Mouse (Mus musculus) stomach, embryonic 14.5 days (tissue): ENCODE data around the gene Mki67. TPM values are rescaled to one million over a fixed set of nuclear protein-coding genes. Genes with fewer than 3 reads are reported as not detected.

Experiments used
- ATAC-seq: fragments of 200-750 bp; cut with Nextera tagmentation; 2 replicates; pipeline ENCODE4 v1.8.0; 2017; ENCODE audit warnings: low read depth, moderate TSS enrichment; ENCODE audit not compliant: insufficient number of reproducible peaks, insufficient read depth, low FRiP score
- H3K27ac ChIP-seq: fragments of 300-500 bp; sonication (generic); 2 replicates; pipeline ENCODE4 v1.5.1; 2014; ENCODE audit warnings: mild to moderate bottlenecking, low read length, moderate library complexity, mixed read lengths
- H3K27me3 ChIP-seq: fragments of 300-500 bp; sonication (generic); 2 replicates; pipeline ENCODE4 v1.6.1; 2014; ENCODE audit warnings: low read length, control low read depth, mixed read lengths; ENCODE audit not compliant: control insufficient read depth, insufficient read depth
- H3K36me3 ChIP-seq: fragments of 300-500 bp; sonication (generic); 2 replicates; pipeline ENCODE4 v1.6.1; 2014; ENCODE audit warnings: mild to moderate bottlenecking, control low read depth, low read length, moderate library complexity, mixed read lengths; ENCODE audit not compliant: control insufficient read depth, insufficient read depth
- H3K4me1 ChIP-seq: fragments of 300-500 bp; sonication (generic); 2 replicates; pipeline ENCODE4 v1.6.1; 2014; ENCODE audit warnings: low read length, control low read depth, mixed read lengths; ENCODE audit not compliant: control insufficient read depth, insufficient read depth
- H3K4me2 ChIP-seq: fragments of 300-500 bp; sonication (generic); replicated peaks from 2 replicates; pipeline ENCODE4 v1.6.1; 2014; ENCODE audit warnings: low read depth, low read length, control low read depth
- H3K4me3 ChIP-seq: fragments of 300-500 bp; sonication (generic); 2 replicates; pipeline ENCODE4 v1.5.1; 2014; ENCODE audit warnings: low read depth, low read length, control low read depth
- H3K9ac ChIP-seq: fragments of 300-500 bp; sonication (generic); replicated peaks from 2 replicates; pipeline ENCODE4 v1.6.1; 2014; ENCODE audit warnings: low read depth, mild to moderate bottlenecking, control low read depth, low read length, moderate library complexity, mixed read lengths
- H3K9me3 ChIP-seq: fragments of 300-500 bp; sonication (generic); 2 replicates; pipeline ENCODE4 v1.6.1; 2016; ENCODE audit warnings: low read depth, low read length, control low read depth; ENCODE audit not compliant: control insufficient read depth
- WGBS: fragments of 180-500 bp; shearing (Covaris S2); extraction: QIAGEN DNeasy Blood & Tissue Kit; methylation state at CpG from one replicate; pipeline ENCODE4 v1.1.7; 2014; 5-methylcytosine and 5-hydroxymethylcytosine counted together
- polyA plus RNA-seq: library from polyadenylated mRNA; unstranded; fragments of >200 nt; fragmentation: Nextera tagmentation; extraction: Ambion mirVana; gene quantifications from 2 replicates; pipeline ENCODE4 v1.2.1, GENCODE M21; 2014

Gene Mki67
- 65.8 and 66.4 TPM in 2 replicates for polyA plus RNA-seq

DNA sequence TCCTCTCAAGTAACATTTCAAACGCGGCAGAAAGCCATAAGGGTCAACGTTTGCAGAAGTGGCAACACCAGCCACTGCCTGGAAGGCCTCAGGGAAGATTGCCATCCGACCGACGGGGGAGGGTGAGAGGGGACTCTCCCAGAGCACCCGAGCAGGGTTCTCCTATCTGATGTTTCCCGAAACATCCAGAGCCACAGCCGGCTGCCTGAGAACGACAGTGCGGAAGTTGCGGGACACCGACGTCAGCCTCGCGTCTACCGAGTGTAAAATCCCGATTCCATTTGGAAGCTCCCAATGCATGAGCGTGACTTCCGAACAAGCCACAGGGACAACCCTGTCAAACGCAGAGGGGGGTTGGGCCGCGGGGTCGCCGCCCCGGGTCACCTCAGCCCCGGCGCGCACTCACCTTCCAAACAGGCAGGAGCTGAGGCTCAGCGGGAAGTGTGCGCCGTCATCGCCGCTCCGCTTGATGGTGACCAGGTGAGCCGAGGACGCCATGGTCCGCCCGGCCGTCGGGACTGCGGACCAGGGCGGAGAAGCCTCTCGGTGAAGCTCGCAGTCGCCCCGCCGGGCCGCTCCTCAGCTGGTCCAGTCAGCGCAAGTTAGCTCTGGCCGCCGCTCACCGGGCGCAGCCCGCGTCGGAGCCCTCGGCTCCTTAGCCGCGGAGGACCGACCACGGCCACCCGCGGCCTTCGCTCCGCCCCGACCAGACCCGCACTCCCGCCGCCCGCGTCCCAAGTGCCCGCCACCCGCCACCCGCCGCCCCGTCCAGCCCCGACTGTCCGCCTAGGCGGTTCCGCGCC, at the start of gene Mki67:
Gene Mki67, minus strand, starts transcription at position 720 of the 803 bp plus-strand sequence.
- under 1% methylated on average over 82 of the region's 82 CpGs for WGBS
- H3K9me3 ChIP-seq = no peaks in the 10 kb centered on the region
- H3K4me3 ChIP-seq = peak within 1 kb of the TSS; percentile 90
- H3K4me1 ChIP-seq = peaks cover 13% of the 10 kb centered on the region
- H3K27me3 ChIP-seq = no peaks in the 10 kb centered on the region
- H3K9ac ChIP-seq = peak within 1 kb of the TSS; percentile 93
- H3K27ac ChIP-seq = peak within 1 kb of the TSS; percentile 72
- no peaks in the 10 kb centered on the region for H3K36me3 ChIP-seq
- H3K4me2 ChIP-seq = peak within 1 kb of the TSS; percentile 55
- peak; percentile 50; the same call in 1 of the 2 replicates for ATAC-seq

DNA sequence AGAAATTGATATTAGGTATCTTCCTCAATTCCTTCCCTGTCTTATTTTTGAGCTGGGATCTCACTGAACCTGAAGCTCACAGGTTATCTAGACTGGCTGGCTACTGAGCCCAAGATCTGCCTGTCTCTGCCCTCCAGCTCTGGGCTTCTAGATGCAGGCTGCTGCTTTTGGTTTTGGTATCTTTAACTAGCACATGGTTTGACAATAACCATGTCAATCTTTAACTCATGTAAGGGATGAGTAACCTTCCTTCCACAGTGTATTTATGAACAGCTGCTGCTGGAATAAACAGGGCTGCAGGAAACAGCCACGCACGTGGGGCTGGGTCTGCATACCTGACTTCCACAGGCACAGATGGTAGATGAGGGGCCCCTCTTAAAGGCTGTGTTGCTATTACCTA, 47.1 kb upstream of the Mki67 start:
- H3K27ac ChIP-seq = no peak overlapping the region
- no peak for ATAC-seq
- no peaks in the 10 kb centered on the region for H3K27me3 ChIP-seq
- no peaks in the 10 kb centered on the region for H3K36me3 ChIP-seq
- H3K9me3 ChIP-seq = no peaks in the 10 kb centered on the region
- no peaks in the 10 kb centered on the region for H3K4me1 ChIP-seq
- WGBS = 43% methylated on average over 2 of the region's 2 CpGs
- H3K4me2 ChIP-seq = no peak overlapping the region
- no peak overlapping the region for H3K9ac ChIP-seq
- no peak overlapping the region for H3K4me3 ChIP-seq

DNA sequence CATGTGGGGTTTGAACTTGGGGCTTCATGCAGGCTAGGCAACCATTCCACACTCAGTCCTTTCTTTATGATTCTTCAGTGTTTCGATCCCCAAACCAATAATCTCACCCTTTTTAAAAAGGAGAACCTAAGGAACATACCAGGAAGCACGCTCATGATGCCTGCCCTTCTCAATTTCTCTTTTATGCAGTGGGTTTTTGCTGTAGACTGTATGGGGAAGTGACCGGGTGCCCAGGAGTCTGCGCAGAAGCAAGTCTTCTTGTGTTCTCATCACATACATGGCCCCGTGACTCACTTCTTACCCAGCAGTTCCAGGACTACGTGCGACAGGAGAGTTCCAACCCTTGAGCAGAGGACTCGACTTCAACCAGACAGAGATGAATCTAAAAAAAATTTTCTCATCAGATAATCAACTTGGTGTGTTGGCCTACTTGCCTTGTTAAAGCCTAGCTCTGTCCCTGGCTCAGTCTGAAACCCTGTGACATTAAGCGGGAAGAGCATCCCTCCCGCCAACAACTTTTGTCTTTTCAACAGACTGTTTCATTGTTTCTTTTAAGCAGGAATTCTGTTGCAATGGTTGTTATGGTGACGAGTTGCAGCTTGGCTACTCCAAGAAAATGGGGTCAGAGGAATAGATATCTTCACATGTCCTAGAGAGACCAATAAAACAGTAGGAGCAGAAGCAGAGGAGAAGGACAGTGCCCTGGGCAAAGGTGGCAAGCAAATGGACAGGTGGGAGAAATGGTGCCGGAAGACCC, 42.8 kb upstream of the Mki67 start:
- no peak overlapping the region for H3K4me3 ChIP-seq
- no peaks in the 10 kb centered on the region for H3K36me3 ChIP-seq
- H3K4me2 ChIP-seq = no peak overlapping the region
- ATAC-seq = no peak
- WGBS = 83% methylated on average over 12 of the region's 12 CpGs
- H3K9ac ChIP-seq = no peak overlapping the region
- H3K9me3 ChIP-seq = no peaks in the 10 kb centered on the region
- no peaks in the 10 kb centered on the region for H3K27me3 ChIP-seq
- H3K4me1 ChIP-seq = no peaks in the 10 kb centered on the region
- no peak overlapping the region for H3K27ac ChIP-seq

DNA sequence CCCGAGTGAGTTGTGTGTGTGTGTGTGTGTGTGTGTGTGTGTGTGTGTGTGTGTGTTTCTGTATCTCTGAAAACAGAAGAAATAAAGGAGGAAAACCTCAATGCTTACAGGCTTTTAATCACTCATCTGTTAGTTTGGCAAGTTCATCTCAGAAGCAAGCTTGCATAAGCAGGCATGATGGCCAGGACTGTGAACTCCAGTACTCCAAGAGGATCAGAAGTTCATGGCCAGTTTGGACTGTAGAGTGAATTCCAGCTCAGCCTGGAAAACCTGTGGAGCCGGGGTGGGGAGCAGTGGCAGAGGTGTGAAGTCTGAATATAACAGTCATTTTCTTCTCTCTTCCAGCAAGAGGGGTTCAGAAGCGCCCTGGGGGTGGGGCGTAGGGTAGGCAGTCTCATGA, 42.0 kb upstream of the Mki67 start:
- no peaks in the 10 kb centered on the region for H3K36me3 ChIP-seq
- no peak overlapping the region for H3K4me2 ChIP-seq
- no peaks in the 10 kb centered on the region for H3K9me3 ChIP-seq
- no peak overlapping the region for H3K27ac ChIP-seq
- no peak for ATAC-seq
- H3K9ac ChIP-seq = no peak overlapping the region
- no peaks in the 10 kb centered on the region for H3K4me1 ChIP-seq
- whole genome bisulfite sequencing = 62% methylated on average over 4 of the region's 4 CpGs
- no peak overlapping the region for H3K4me3 ChIP-seq
- H3K27me3 ChIP-seq = no peaks in the 10 kb centered on the region

DNA sequence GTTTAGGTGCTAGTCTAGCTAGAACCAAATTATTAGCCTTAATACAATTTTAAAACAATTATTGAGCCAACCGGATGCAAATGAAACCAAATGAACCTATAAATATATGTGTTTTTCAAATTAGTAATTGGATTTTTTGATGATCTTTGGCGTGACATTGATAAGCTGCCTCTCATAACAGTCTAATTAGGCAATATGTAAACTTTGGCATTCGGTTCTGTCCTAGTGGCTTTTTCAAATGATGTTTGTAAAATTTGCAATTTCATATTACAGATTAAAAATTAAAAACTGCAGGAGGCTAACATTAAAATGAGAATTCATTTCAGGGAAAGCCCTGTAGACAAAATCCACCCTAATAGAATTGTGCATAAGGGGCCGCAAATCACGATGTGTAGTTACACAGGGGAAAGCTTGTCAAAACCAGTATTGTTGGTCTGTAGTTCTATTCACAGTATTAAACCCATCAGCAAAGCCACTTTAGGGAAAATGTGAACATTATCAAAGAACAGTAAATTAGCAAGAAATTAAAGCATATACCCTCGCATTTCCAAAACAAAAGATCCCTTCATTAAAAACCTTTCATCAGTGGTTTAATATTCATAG, 40.9 kb upstream of the Mki67 start:
- Histone ChIP-seq H3K4me3 (no peak overlapping the region), H3K4me1 (no peaks in the 10 kb centered on the region), H3K36me3 (no peaks in the 10 kb centered on the region), H3K27ac (no peak overlapping the region), H3K4me2 (no peak overlapping the region), H3K9me3 (no peaks in the 10 kb centered on the region), H3K27me3 (no peaks in the 10 kb centered on the region), H3K9ac (no peak overlapping the region)
- WGBS = 86% methylated on average over 6 of the region's 6 CpGs
- no peak for ATAC-seq

DNA sequence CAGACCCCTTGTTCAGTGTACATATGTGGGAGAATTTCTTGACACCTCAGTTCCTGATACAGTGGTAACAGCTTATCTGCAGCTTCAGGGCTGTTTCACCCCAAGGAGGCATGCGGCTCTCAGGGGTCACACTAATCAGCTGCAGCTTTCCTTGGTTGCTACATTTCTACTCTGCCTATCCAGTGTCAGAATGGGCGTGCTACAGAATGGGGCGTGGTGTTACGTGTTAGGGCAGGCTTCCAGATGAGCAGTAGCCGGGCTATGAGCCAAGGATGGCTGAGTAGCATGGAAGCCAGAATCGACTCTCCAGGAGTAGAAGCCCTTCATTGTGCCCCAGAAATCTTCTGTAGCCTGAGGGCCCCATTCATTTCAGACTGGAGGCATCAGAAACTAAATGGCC, 32.8 kb upstream of the Mki67 start:
- Histone ChIP-seq H3K9me3 (no peaks in the 10 kb centered on the region), H3K4me3 (no peak overlapping the region), H3K4me2 (no peak overlapping the region), H3K27me3 (no peaks in the 10 kb centered on the region), H3K9ac (no peak overlapping the region), H3K36me3 (no peaks in the 10 kb centered on the region), H3K27ac (no peak overlapping the region), H3K4me1 (peaks cover 8% of the 10 kb centered on the region; the same call in 1 of the 2 replicates)
- peak; percentile 56; the same call in 1 of the 2 replicates for ATAC-seq
- WGBS = 49% methylated on average over 6 of the region's 6 CpGs

DNA sequence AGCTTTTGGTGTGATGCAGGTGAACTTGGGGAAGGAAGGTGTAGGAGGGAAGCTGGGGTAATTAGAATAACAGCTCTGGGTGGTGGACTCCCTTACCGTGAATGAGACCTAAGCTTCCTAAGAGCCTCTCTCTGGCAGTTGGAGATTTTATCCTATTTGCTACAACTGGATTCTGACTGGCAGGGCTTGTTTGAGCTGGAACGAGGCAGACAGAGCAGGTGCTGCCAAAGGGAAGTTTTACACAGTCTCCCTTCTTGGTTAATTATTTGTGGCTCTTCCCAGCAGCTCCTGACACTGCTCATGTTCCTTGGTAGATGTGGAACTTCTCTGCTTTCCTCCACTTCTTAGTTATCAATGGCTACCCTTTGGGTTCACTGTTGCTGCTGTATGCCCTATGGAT, 30.9 kb upstream of the Mki67 start:
- peaks cover 8% of the 10 kb centered on the region; the same call in 1 of the 2 replicates for H3K4me1 ChIP-seq
- H3K4me3 ChIP-seq = no peak overlapping the region
- H3K27ac ChIP-seq = no peak overlapping the region
- no peaks in the 10 kb centered on the region for H3K36me3 ChIP-seq
- 53% methylated on average over 2 of the region's 2 CpGs for WGBS
- no peak overlapping the region for H3K4me2 ChIP-seq
- no peak for ATAC-seq
- 0 out of 2 replicates have a peak, but pooled peaks cover under 1% of the 10 kb centered on the region for H3K9me3 ChIP-seq
- H3K9ac ChIP-seq = no peak overlapping the region
- no peaks in the 10 kb centered on the region for H3K27me3 ChIP-seq

DNA sequence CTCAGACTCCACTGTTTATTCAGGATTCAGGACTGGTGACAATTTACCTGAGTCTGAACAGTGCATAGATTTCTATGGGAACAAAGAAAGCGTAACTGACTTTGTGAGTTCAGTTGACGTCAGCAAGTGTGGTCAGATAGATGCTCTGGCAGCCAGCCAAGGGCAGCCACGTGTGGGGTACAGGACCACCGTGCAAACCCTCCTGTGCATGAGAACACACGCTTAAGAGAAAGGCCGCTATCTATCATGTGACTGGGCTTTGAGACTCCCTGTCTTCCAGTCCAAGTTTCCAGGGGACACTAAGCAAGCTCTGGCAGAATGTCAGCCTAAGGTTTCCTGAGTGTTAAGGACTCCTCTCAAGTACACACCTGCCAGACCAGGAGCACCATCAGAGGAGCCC, 30.4 kb upstream of the Mki67 start:
- Histone ChIP-seq H3K4me1 (peaks cover 8% of the 10 kb centered on the region; the same call in 1 of the 2 replicates), H3K4me3 (no peak overlapping the region), H3K27me3 (no peaks in the 10 kb centered on the region), H3K9me3 (0 out of 2 replicates have a peak, but pooled peaks cover 3% of the 10 kb centered on the region), H3K4me2 (no peak overlapping the region), H3K27ac (no peak overlapping the region), H3K36me3 (no peaks in the 10 kb centered on the region), H3K9ac (no peak overlapping the region)
- WGBS = 36% methylated on average over 6 of the region's 6 CpGs
- ATAC-seq = no peak
